Mouse (Mus musculus) forebrain, embryonic 11.5 days (tissue): Measurements from ENCODE around the gene Otub1. TPM values are rescaled to one million over a fixed set of nuclear protein-coding genes. Genes with fewer than 3 reads are reported as not detected.

ENCODE experiments used
- ATAC-seq: fragments of 200-750 bp; cut with Nextera tagmentation; replicated peaks from 2 replicates; pipeline ENCODE4 v1.8.0; 2017; ENCODE audit warnings: moderate TSS enrichment; ENCODE audit not compliant: low FRiP score
- DNase-seq: peaks from one replicate; pipeline ENCODE4 v3.0.0-alpha.2; 2017; ENCODE audit warnings: low spot score
- H3K27ac ChIP-seq: fragments of 300-500 bp; sonication (generic); 2 replicates; pipeline ENCODE4 v1.5.1; 2014; ENCODE audit warnings: low read depth, low read length
- H3K27me3 ChIP-seq: fragments of 300-500 bp; sonication (generic); 2 replicates; pipeline ENCODE4 v1.6.1; 2014; ENCODE audit warnings: mild to moderate bottlenecking, low read length, mixed read lengths; ENCODE audit not compliant: control insufficient read depth, insufficient read depth
- H3K36me3 ChIP-seq: fragments of 300-500 bp; sonication (generic); 2 replicates; pipeline ENCODE4 v1.6.1; 2014; ENCODE audit warnings: mild to moderate bottlenecking, low read length, moderate library complexity, mixed read lengths; ENCODE audit not compliant: control insufficient read depth, insufficient read depth
- H3K4me1 ChIP-seq: fragments of 300-500 bp; sonication (generic); replicated peaks from 2 replicates; pipeline ENCODE4 v1.6.1; 2014; ENCODE audit warnings: low read length, mixed read lengths; ENCODE audit not compliant: control insufficient read depth, insufficient read depth
- H3K4me2 ChIP-seq: fragments of 300-500 bp; sonication (generic); 2 replicates; pipeline ENCODE4 v1.6.1; 2014; ENCODE audit warnings: low read depth, mild to moderate bottlenecking, low read length, moderate library complexity, mixed read lengths; ENCODE audit not compliant: severe bottlenecking
- H3K4me3 ChIP-seq: fragments of 300-500 bp; sonication (generic); 2 replicates; pipeline ENCODE4 v1.5.1; 2014; ENCODE audit warnings: low read depth, low read length
- H3K9ac ChIP-seq: fragments of 300-500 bp; sonication (generic); 2 replicates; pipeline ENCODE4 v1.6.1; 2014; ENCODE audit warnings: low read length
- H3K9me3 ChIP-seq: fragments of 300-500 bp; sonication (generic); 2 replicates; pipeline ENCODE4 v1.6.1; 2016; ENCODE audit warnings: low read length, mixed read lengths; ENCODE audit not compliant: control insufficient read depth
- WGBS: fragments of 180-500 bp; shearing (Covaris S2); extraction: QIAGEN DNeasy Blood & Tissue Kit; methylation state at CpG from one replicate; pipeline ENCODE4 v1.1.7; 2014; 5-methylcytosine and 5-hydroxymethylcytosine counted together
- polyA plus RNA-seq: library from polyadenylated mRNA; unstranded; fragments of >200 nt; fragmentation: Nextera tagmentation; extraction: Ambion mirVana; gene quantifications from 2 replicates; pipeline ENCODE4 v1.2.1, GENCODE M21; 2014

Gene Otub1
- polyA plus RNA-seq, 1 experiment from 2014 or later: 238 TPM

GRCm38 (mm10) chr19:7199089-7199488 is 7.0 kb downstream of the Otub1 start:
- Histone ChIP-seq H3K27me3 (no peaks in the 10 kb centered on the region), H3K9ac (no peak overlapping the region), H3K27ac (no peak overlapping the region), H3K9me3 (no peaks in the 10 kb centered on the region), H3K4me3 (no peak overlapping the region), H3K36me3 (peaks cover 23% of the 10 kb centered on the region), H3K4me1 (peaks cover 12% of the 10 kb centered on the region), H3K4me2 (no peak overlapping the region)
- DNase-seq (no peak), ATAC-seq (no peak)
- WGBS: 97% methylated on average over 13 of the region's 13 CpGs

- ATAC-seq (peak; percentile 15; the same call in 1 of the 2 replicates), DNase-seq (no peak)
- no peak overlapping the region for H3K27ac ChIP-seq
- H3K4me2 ChIP-seq: no peak overlapping the region
- peaks cover 17% of the 10 kb centered on the region for H3K36me3 ChIP-seq
- WGBS: 81% methylated on average over 9 of the region's 9 CpGs
- H3K27me3 ChIP-seq: no peaks in the 10 kb centered on the region
- H3K9me3 ChIP-seq: no peaks in the 10 kb centered on the region
- H3K9ac ChIP-seq: no peak overlapping the region
- peaks cover 12% of the 10 kb centered on the region for H3K4me1 ChIP-seq
- H3K4me3 ChIP-seq: no peak overlapping the region
Observed at GRCm38 (mm10) chr19:7197445-7197844, 8.7 kb downstream of the Otub1 start.

- Histone ChIP-seq H3K4me1 (peaks cover 12% of the 10 kb centered on the region), H3K4me3 (no peak overlapping the region), H3K4me2 (0 out of 2 replicates have a peak overlapping the region, but pooled peaks have one; percentile 11), H3K9ac (no peak overlapping the region), H3K27me3 (no peaks in the 10 kb centered on the region), H3K36me3 (peaks cover 17% of the 10 kb centered on the region), H3K9me3 (no peaks in the 10 kb centered on the region), H3K27ac (no peak overlapping the region)
- 6% methylated on average over 17 of the region's 17 CpGs for WGBS
- DNase-seq (peak; percentile 81), ATAC-seq (peak; percentile 45)
Observed at GRCm38 (mm10) chr19:7196741-7197270, 9.3 kb downstream of the Otub1 start.

DNA sequence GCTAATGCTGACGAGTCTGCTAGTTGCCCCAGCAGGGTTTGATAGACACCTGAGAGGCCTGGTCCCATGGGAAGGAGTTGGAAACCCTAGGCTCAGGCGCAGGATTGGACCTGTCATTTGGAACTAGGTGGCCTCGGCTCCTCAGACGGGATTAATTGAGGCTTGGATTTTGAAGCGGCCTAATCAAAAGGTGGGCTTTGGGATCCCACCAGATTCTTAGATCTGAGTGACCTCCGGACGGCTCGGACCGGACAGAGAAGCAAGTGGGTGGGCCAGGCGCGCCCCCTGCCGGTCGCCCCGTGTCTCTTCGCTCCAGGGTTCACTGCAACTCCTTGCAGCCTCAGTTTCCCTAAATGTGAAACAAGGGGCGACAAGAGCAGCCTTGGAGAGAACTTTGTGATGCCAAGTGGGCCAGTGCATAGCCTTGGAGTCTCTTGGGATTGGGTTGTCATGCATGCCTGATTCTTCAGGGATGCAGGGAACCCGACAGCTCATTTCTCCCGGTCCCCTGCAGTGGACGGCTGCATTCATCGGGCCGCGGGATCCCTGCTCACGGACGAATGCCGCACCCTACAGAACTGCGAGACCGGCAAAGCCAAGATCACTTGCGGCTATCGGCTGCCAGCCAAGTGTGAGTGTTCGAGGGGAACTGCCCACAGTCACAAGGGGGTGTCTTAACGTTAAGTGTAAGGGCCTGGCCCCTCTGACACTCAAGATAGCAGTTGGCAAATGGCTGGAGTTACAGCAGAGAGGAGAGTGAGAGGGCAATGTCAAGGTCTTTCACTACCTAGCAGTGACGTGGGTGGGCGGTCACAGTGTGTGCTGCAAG is 10.0 kb downstream of the Otub1 start:
- Histone ChIP-seq H3K27ac (no peak overlapping the region), H3K4me1 (peaks cover 17% of the 10 kb centered on the region), H3K4me2 (no peak overlapping the region), H3K9ac (no peak overlapping the region), H3K27me3 (no peaks in the 10 kb centered on the region), H3K9me3 (no peaks in the 10 kb centered on the region), H3K36me3 (peaks cover 17% of the 10 kb centered on the region), H3K4me3 (no peak overlapping the region)
- WGBS: 14% methylated on average over 33 of the region's 33 CpGs
- ATAC-seq (peak; percentile 59), DNase-seq (peak; percentile 85)

DNA sequence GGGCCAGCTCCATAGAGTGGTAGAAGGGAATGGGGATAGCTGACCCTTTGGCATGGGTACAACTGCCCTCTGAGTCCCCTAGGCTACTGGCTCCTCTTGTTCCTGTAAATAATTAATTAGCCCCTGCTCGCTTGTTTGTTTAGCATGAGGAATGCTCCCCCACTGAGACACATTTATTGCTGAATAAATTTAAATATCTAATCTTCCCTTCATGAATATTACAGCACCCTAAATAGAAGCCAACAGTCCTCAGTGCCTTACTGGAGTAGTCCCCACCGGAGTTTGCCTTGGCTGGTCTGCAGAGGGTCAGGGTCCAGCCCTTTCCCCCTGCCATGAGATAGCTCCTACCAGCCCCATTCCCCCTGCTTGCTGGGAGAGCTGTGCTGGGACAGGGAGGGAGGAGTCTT is 13.6 kb downstream of the Otub1 start:
- no peak overlapping the region for H3K9ac ChIP-seq
- no peak overlapping the region for H3K4me2 ChIP-seq
- no peak overlapping the region for H3K27ac ChIP-seq
- ATAC-seq: no peak
- no peaks in the 10 kb centered on the region; the same call in 1 of the 2 replicates for H3K36me3 ChIP-seq
- H3K4me3 ChIP-seq: no peak overlapping the region
- no peaks in the 10 kb centered on the region for H3K9me3 ChIP-seq
- no peaks in the 10 kb centered on the region for H3K27me3 ChIP-seq
- H3K4me1 ChIP-seq: peaks cover 25% of the 10 kb centered on the region
- WGBS: 51% methylated on average over 2 of the region's 2 CpGs
- DNase-seq: no peak

DNA sequence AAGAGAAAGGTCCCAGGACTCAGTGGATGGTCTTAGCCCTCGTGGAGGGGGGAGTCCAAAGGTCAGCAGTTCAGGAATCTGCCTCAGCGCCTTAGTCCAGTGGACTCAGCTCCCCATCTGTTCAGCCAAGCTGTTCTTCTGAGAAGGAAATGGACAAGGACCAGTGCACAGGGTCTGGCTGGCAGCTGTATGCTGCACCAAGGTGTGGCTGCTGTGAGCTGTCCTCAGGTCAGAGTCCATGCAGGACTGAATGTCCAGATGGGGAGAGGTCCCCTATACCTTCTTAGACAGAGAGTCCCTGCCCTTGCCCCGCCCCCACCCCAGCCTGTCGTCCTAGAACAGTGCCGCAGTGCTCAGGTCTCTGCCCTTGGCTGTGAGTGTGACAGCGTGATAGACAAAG is 14.5 kb downstream of the Otub1 start:
- no peaks in the 10 kb centered on the region for H3K36me3 ChIP-seq
- ATAC-seq (no peak), DNase-seq (no peak)
- no peak overlapping the region for H3K27ac ChIP-seq
- no peak overlapping the region for H3K4me2 ChIP-seq
- no peak overlapping the region for H3K4me3 ChIP-seq
- no peaks in the 10 kb centered on the region for H3K9me3 ChIP-seq
- WGBS: 48% methylated on average over 6 of the region's 6 CpGs
- peaks cover 3% of the 10 kb centered on the region; the same call in 1 of the 2 replicates for H3K27me3 ChIP-seq
- H3K9ac ChIP-seq: no peak overlapping the region
- H3K4me1 ChIP-seq: peaks cover 16% of the 10 kb centered on the region

DNA sequence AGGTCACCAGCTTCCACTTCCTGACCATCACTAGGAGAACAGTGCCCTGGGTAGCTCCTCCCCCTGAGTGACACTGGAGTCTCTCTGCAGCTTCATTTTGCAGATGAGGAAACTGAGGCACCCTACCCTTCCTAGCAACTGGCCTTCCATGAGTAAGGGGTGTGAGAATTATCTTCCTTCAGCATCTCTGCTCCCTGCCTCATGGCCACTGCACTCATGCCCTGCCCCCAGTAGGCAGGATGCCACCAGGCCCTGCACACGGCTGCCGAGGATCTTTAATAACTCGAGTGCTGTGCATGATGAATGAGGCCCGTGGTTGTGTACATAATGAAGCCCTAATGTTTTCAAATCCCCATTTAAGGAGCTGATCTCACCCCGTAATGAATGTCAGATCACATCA is 15.1 kb downstream of the Otub1 start:
- Histone ChIP-seq H3K4me3 (no peak overlapping the region), H3K27me3 (peaks cover 3% of the 10 kb centered on the region; the same call in 1 of the 2 replicates), H3K9ac (no peak overlapping the region)

GRCm38 (mm10) chr19:7189026-7189425 is 17.1 kb downstream of the Otub1 start:
- H3K9me3 ChIP-seq: no peaks in the 10 kb centered on the region
- WGBS: 87% methylated on average over 4 of the region's 4 CpGs
- DNase-seq (no peak), ATAC-seq (no peak)
- no peak overlapping the region for H3K4me3 ChIP-seq
- no peak overlapping the region for H3K4me2 ChIP-seq
- H3K4me1 ChIP-seq: peaks cover 27% of the 10 kb centered on the region
- no peaks in the 10 kb centered on the region for H3K36me3 ChIP-seq
- H3K27me3 ChIP-seq: peaks cover 5% of the 10 kb centered on the region
- no peak overlapping the region for H3K9ac ChIP-seq
- no peak overlapping the region for H3K27ac ChIP-seq

More for the DNA sequence above, 15.1 kb downstream of the Otub1 start:
- ATAC-seq (no peak), DNase-seq (no peak)
- peaks cover 19% of the 10 kb centered on the region; the same call in 1 of the 2 replicates for H3K4me1 ChIP-seq
- H3K27ac ChIP-seq: no peak overlapping the region
- H3K9me3 ChIP-seq: no peaks in the 10 kb centered on the region
- H3K36me3 ChIP-seq: no peaks in the 10 kb centered on the region
- H3K4me2 ChIP-seq: no peak overlapping the region
- WGBS: 64% methylated on average over 5 of the region's 5 CpGs
